Mouse (Mus musculus) lung, postnatal 0 days (tissue): Measurements from ENCODE around the gene Syt8.

Source experiments
- CTCF ChIP-seq: IDR thresholded peaks from 2 replicates; pipeline ENCODE4 v1.5.1; 2016; ENCODE audit warnings: antibody characterized with exemption, mild to moderate bottlenecking
- EP300 ChIP-seq: IDR thresholded peaks from 2 replicates; pipeline ENCODE4 v1.6.1; 2016; ENCODE audit warnings: antibody characterized with exemption, mild to moderate bottlenecking, control low read depth

DNA sequence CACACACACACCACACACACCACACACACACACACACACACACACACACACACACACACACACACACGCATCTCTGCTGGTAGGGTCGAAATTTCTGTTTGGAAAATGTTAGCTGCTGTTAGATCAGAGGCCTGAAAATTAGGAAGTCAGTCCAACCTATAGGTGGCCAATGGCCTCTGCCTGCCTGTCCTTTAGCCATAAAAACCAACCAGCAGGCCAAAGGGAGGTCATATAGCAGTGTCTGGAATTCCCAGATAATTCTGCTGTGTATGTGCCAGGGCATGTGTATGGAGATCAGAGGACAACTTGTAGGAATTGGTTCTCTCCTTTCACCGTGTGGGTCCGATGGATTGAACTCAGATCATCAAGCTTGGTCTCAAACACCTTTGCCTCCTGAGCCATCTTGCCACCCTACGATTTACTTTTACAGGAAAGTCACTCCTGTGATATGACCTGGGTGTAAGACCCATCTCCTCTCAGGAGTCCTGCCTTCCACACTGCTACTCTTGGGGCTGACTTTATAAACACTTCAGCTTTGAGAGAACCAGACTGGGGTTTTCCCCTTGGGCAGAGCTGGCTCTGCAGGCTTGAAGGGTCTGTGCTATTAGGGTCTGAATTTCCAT is 24.1 kb downstream of the Syt8 start:
- TF ChIP-seq CTCF (no peak), EP300 (no peak)
